Mouse (Mus musculus): ENCODE data around the gene Tenm4.

GRCm38 (mm10) chr7:96899036-96899569, 728.1 kb downstream of the Tenm4 start:
- TF ChIP-seq POLR2A (IDR thresholded peaks at IDR 0.05; ENCODE audit: low read depth, low read length) (no peak), CTCF (conservative IDR thresholded peaks at IDR 0.05 in 1 of 2, IDR thresholded peaks at IDR 0.05 in 1 of 2; ENCODE audit: low read depth in 2 of 2, low read length in 2 of 2) (no peak), EP300 (IDR thresholded peaks at IDR 0.05; ENCODE audit: low read length) (no peak), ETS1 (conservative IDR thresholded peaks at IDR 0.05; ENCODE audit: low read depth, low read length) (no peak), ZNF384 (IDR thresholded peaks at IDR 0.05; ENCODE audit: low read depth, low read length) (no peak), ZKSCAN1 (IDR thresholded peaks at IDR 0.05; ENCODE audit: borderline replicate concordance, low read depth, low read length) (no peak), IRF4 (IDR thresholded peaks at IDR 0.05; ENCODE audit: low read depth, low read length) (no peak), UBTF (IDR thresholded peaks at IDR 0.05; ENCODE audit: low read depth, low read length) (no peak), MAFK (IDR thresholded peaks at IDR 0.05; ENCODE audit: insufficient replicate concordance, low read length) (no peak)

All from CH12.LX (cell line).